Mouse (Mus musculus) testis, postnatal 14 days (tissue): Measurements from ENCODE around the gene Srd5a1.
"Not testable (repeated sequence)": the region's sequence is repeated elsewhere in the genome, so short reads cannot be mapped to it uniquely, and the experiment has no call there.

Source experiments
- DNase-seq: peaks from one replicate; pipeline ENCODE4 v3.0.0; 2021; ENCODE audit warnings: low spot score

Gene Srd5a1

DNA sequence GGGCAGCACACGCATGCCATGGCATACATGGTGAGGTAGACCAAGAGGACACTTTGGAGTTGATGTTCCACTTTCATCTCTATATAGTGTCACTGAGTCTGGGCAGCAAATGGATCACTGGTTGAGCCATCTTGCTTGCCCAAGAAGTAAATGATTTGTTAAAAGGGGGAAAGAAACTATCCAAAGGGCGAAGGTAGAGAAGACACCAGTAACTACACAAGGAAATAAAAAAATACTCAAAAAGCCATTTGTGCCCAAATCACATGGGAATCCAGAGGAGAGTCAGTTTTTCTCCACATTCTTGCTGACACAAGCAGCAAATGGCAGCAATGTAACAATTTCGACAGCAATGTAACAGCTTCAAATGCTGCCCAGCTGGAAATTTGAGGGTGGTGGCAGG lies 38.6 kb downstream of the Srd5a1 start:
- no peak for DNase-seq

GRCm38 (mm10) chr13:69569201-69569600 lies 42.0 kb downstream of the Srd5a1 start:
- DNase-seq = no peak

- DNase-seq = not testable (repeated sequence)
Observed at GRCm38 (mm10) chr13:69565401-69565800, 45.8 kb downstream of the Srd5a1 start.

- DNase-seq = no peak
Observed at GRCm38 (mm10) chr13:69564573-69564972, 46.7 kb downstream of the Srd5a1 start.

DNA sequence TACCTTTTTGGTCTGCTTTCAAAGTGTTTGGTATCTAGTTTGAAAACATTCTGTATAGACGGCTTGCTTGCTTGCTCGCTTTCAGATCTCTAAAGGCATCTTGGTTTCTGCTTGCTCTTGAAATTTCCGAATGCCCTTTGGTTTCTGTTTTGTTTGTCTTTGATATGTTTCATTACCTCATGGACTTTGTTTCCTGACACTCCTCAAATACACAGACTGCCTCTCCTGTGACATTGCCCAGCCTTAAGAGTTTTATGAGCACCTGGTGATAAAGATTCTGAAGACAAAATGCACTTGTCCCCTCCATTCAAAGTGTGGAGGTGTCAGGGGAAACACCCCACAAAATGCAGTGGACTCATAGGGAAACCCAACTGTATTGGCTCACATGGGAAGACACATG lies 47.3 kb downstream of the Srd5a1 start:
- DNase-seq = no peak

DNA sequence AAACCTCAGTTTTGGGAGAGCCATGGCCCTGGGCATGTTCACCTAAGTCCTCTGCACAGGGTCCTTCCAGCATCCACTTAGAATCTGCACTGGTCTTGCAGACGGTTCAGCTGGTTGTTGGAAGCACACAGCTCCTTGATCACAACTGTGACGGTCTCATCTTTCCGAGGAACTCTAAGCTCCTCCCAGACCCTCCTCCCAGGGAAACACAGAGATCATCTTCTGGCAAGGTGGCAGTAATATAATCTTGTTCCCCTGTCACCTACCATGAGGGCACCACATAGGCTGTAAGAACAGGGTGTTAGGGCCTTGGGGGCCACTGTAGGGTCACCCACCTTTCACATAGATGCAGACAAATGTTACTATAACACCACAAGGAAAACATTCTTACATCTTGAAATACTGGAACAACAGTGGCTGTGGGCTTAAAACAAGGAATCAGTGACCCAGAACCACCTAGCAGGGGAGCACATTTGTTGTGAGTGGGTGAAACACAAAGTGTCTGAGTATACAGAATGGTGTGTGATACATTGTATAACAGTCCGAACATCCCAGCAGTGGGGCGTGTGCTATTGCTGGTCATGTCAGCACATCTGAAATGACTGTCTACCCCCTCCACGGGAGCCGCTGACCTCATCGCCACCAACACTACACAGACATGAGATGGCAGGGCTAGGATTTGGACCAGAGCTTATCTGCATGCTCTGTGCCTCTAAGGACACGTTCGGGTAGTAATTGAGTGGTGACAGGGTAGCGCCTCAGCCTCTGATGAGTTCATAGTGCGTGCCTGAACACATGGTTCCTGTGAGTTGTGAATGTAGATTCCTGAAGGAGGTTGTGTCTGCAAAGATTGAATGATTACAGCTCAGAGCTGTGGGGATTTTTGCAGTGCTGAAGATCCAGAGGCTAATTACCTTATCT lies 48.3 kb downstream of the Srd5a1 start:
- DNase-seq = no peak

DNA sequence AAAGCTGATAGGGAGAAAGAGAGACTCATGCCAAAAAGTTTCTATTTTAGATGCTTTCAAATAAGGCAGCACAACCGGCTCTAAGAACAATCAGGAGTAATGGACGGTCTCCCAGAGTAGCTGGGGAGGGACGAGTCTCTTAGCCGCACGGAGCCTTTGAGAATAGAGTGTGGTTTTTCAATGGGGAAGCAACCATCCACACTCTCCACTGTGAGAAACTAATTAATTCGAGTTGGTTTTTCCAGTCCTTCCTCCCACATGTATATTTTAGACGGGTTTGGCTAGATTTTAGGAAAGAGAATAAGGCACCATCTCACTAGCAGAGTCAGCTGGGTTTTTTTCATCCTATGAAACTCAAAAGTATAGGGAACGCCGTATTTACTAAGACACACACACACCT lies 49.2 kb downstream of the Srd5a1 start:
- no peak for DNase-seq

- no peak for DNase-seq
Observed at GRCm38 (mm10) chr13:69559291-69559961, 51.8 kb downstream of the Srd5a1 start.

DNA sequence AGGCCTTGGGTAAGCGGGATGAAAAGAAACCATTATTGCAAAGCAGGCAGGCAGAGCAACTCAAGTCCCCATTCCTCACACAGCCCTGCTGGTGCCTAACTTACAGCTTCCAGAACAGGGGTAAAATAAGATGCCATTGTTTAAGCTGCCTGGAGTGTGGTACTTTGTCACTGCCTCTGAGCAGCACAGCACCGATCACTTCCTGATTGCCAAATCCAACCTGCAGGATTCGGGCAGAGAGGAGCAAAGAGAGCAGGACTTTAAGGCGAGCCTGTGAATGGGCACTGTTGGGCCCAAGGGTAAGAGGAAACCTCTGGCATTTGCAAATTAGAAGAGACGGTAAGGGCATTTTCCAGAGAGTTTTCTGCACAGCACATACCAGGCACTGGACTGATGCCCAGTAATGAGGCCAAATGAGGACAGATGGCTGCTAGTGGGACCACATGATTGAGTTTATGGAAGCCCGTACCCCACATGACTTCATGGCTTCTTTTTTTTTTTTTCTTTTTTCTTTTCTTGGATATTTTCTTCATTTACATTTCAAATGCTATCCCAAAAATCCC lies 53.1 kb downstream of the Srd5a1 start:
- DNase-seq = no peak

DNA sequence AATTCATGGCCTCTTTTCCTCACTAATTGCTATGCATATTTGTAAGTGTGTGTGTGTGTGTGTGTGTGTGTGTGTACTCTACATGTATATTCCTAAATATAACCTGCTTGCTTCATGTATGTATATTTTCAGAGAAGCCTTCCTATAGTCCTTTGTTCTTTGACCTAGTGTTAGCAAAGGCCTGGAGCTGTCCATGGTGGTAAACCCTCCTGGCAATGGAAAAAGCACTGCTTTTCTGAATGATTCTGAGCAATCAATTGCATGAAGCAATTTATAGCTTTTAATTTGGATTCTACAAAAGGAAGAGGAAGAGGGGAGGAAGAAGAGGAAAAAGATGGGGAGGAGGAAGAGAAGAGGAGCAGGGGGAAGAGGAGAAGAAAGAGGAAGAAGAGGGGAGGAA lies 54.5 kb downstream of the Srd5a1 start:
- no peak for DNase-seq

DNA sequence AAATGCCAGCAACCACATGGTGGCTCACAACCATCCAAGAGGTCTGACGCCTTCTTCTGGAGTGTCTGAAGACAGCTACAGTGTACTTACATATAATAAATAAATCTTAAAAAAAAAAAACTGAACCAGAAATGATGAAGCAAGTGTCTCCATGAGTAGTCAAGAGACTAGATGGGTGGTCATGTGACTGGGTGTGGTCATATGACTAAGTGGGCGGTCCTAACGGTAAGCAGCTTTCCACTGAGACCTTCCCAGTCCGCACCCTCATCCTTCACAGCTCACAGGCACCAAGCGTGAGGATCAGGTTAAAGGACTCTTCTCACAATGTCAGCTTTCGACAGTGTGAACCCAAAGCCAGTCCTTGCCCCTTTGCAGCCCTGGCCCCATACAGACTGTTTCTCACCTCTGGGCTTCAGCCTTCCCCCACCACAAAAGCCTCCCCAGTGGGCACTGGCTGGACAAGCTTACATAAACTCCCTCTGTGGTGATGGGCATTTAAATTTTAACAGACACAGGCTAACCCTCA lies 55.2 kb downstream of the Srd5a1 start:
- no peak for DNase-seq

GRCm38 (mm10) chr13:69555045-69555444 lies 56.2 kb downstream of the Srd5a1 start:
- DNase-seq = no peak

- DNase-seq = no peak
Observed at GRCm38 (mm10) chr13:69554255-69554654, 57.0 kb downstream of the Srd5a1 start.

GRCm38 (mm10) chr13:69553024-69553423 lies 58.2 kb downstream of the Srd5a1 start:
- DNase-seq = no peak

DNA sequence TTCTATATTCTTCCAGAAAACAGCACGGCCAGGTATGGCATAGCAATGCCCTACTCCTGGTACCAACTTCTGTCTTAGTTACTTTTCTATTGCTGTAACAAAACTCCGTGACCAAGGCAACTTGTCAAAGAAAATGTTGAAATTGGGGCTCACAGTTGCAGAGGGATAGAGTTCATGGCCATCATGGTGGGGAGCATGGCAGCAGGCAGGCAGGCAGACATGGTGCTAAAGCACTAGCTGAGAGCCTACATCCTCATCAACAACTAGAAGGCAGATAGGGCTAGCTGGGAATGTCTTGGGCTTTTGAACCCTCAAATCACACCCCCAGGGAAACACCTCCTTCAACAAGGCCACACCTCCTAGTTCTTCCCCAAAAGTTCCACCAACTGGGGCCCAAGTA lies 60.4 kb downstream of the Srd5a1 start:
- no peak for DNase-seq

- no peak for DNase-seq
Observed at GRCm38 (mm10) chr13:69549980-69550379, 61.3 kb downstream of the Srd5a1 start.

DNA sequence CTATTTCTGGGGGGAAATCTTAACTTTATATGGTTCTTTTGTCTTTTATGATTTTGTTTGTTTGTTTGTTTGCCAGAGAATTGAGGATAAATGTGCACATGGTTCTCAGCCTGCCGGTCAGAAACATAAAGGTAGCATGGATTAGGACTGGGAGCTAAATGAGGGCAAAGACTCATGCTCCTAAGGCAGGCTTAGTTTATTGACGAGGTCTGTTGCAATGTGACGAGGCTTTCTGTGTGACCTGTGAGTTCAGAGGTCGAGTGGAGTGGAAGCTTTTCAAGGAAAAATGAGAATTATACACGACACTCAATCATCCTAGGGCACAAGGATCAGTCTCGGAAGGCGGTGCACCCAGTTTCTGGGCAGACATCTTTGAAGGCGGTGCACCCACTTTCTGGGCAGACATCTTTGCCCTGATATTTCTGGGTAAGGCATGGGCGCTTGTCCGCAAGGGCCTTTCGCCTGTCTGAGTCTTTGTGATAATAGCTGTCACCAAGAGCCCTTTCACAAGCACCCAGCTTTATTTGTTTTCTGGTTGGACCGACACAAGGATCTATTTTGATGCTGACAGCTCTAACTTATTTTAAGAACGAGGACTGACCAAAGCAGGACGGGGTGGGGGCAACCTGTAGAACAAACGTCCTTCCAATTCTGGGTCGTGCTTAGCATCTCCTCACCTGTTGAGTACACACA lies 63.6 kb downstream of the Srd5a1 start:
- no peak for DNase-seq

- no peak for DNase-seq
Observed at GRCm38 (mm10) chr13:69545019-69545418, 66.2 kb downstream of the Srd5a1 start.

GRCm38 (mm10) chr13:69543595-69543994 lies 67.6 kb downstream of the Srd5a1 start:
- no peak for DNase-seq

DNA sequence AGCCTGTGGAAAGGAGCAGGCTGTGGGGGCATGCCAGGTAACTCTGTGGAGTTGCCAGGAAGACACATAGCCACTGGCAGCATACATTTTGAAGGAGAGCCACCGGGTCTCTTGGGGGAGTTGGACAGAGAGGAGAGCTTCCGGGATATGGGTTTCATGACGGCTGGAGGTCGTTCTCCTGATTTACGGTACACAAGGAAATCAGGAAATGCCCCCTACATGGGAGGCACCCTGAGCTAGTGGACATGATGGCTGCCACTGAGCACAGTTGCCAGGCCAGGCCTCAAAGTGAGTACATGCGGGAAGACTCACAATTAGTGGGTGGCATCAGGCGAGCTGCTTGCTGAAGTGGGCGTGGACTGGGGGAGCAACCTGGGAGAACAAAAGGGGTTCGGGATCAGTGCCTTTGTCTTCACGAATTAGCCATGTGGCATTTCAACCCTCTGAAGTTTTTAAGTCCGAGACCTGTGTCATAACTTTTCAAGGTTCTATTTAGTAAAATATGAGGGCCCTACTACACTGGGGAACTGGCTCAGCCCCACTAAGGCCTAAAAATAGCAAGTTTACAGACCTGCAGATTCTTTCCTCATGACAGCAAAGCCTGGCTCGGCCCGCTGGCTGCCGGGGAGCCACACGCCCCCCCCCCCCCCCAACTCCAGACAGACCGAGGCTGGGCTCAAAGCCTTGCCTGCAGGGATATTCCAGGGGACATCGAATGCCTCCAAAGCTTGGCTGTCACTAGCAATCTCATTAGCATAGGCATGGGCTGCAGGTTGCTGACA lies 68.5 kb downstream of the Srd5a1 start:
- no peak for DNase-seq

DNA sequence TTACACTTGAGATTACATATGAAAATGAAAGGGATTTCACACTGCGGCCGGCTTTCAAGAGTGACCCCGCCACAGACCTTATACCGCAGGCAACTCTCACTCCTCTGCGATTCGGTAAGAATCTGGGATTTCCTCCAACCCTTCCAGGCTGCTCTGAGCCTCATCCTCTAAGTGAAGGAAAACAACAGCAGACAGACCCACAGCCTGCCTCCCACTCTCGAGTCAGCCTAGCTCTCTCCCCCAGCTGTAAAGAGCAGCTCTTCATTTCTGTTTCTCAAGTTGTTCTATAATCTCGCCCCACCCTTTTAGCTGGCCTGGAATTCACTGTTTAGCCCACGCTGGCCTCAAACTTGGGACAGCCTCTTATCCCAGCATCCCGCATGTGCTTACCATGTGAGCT lies 69.5 kb downstream of the Srd5a1 start:
- DNase-seq = no peak
